Mouse (Mus musculus): ENCODE measurements around the gene Sat2. TPM values are rescaled to one million over a fixed set of nuclear protein-coding genes. Genes with fewer than 3 reads are reported as not detected.

Sat2 gene
- polyA plus RNA-seq, 1 experiment from 2014 or later, result 18.7 TPM

DNA sequence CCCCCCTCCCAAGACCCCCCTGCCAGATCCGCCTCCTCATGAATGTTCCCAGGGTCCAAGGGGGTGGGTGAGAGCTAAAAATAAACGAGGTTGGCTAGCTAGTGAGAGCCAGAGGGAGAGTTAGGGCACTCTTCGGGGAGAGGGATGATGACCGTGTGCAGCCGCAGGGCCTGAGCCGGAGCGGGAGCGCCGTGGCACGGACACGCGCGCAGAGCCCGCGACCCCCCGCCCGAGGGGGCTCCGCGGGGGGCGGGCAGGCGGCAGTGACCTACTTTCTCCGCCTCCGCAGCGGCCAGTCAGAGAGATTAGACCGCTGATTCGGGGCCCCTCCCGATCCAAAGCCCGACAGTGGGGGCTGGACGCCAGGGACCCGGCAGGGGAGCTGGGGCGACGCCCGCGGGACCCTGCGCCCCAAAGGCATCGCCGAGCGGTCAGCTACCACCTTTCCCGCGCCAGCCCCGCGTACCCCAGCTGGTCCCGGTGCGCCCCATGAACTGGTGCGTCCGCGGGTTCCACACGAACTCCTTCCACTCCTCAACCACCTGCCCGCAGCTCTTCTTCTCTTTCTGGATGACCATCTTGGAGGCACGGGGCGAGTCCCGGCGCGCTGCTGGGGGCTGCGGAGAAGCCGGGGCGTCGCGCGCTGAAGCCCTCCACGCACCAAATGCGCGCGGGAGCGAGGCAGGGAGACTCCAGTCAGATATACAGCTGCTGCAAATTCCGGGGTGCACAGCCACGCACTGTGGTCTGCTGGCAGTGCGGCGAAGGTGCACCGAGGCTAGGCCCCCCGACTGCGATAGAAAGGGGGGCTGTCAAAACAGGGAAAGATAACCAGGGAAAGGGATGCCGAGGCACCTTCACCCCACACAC lies 16.8 kb upstream of the Sat2 start:
- H3K4me1 ChIP-seq (ENCODE audit: control insufficient read depth, insufficient read depth, low read length), result peaks cover 20% of the 10 kb centered on the region
- peak overlapping the region; percentile 27; the same call in 1 of the 2 replicates for H3K27ac ChIP-seq (ENCODE audit: low read length)
- under 1% methylated on average over 65 of the region's 73 CpGs for whole genome bisulfite sequencing
- H3K4me2 ChIP-seq (replicated peaks; ENCODE audit: low read depth, low read length), result peak overlapping the region; percentile 100
- peak overlapping the region; percentile 48 for H3K9ac ChIP-seq (replicated peaks; ENCODE audit: low read depth, low read length)
- H3K9me3 ChIP-seq (ENCODE audit: control insufficient read depth, low read depth, low read length), result no peaks in the 10 kb centered on the region
- peak overlapping the region; percentile 62 for H3K4me3 ChIP-seq (ENCODE audit: low read depth, low read length)
- no peaks in the 10 kb centered on the region for H3K27me3 ChIP-seq (ENCODE audit: control insufficient read depth, insufficient read depth, low read length)
- ATAC-seq (ENCODE audit: insufficient number of reproducible peaks, insufficient read depth, low FRiP score, low read depth), result no peak
- no peaks in the 10 kb centered on the region for H3K36me3 ChIP-seq (ENCODE audit: control insufficient read depth, insufficient read depth, low read length)

GRCm38 (mm10) chr11:69605726-69606490 lies 15.9 kb upstream of the Sat2 start, which contains the start of gene Atp1b2:
Gene Atp1b2 (minus strand): TSS chr11:69605942.
- H3K9ac ChIP-seq (replicated peaks; ENCODE audit: low read depth, low read length), result peak within 1 kb of the TSS; percentile 48
- peak within 1 kb of the TSS; percentile 27; the same call in 1 of the 2 replicates for H3K27ac ChIP-seq (ENCODE audit: low read length)
- peaks cover 13% of the 10 kb centered on the region; the same call in 1 of the 2 replicates for H3K4me1 ChIP-seq (ENCODE audit: control insufficient read depth, insufficient read depth, low read length)
- H3K4me2 ChIP-seq (replicated peaks; ENCODE audit: low read depth, low read length), result peak within 1 kb of the TSS; percentile 100
- H3K4me3 ChIP-seq (ENCODE audit: low read depth, low read length), result peak within 1 kb of the TSS; percentile 62
- H3K27me3 ChIP-seq (ENCODE audit: control insufficient read depth, insufficient read depth, low read length), result no peaks in the 10 kb centered on the region
- no peaks in the 10 kb centered on the region for H3K9me3 ChIP-seq (ENCODE audit: control insufficient read depth, low read depth, low read length)
- H3K36me3 ChIP-seq (ENCODE audit: control insufficient read depth, insufficient read depth, low read length), result no peaks in the 10 kb centered on the region
- ATAC-seq (ENCODE audit: insufficient number of reproducible peaks, insufficient read depth, low FRiP score, low read depth), result peak; percentile 86
- WGBS, result 3% methylated on average over 32 of the region's 32 CpGs

DNA sequence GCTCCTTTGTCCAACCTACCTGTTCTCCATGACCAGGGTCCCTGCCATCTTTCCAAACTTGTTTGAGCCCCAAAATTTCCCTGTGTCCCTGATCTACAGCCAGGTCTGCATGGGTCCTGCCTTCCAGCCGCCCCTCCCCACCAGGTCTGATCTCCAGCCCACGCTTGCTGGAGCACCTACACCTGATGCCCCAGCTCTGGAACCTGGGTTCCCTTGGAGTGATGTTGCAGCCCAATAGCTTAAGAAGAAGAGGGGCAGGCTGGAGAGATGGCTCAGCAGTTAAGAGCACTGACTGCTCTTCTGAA lies 15.4 kb upstream of the Sat2 start:
- no peaks in the 10 kb centered on the region for H3K36me3 ChIP-seq (ENCODE audit: control insufficient read depth, insufficient read depth, low read length)
- ATAC-seq (ENCODE audit: insufficient number of reproducible peaks, insufficient read depth, low FRiP score, low read depth), result no peak
- 54% methylated on average over 2 of the region's 2 CpGs for WGBS
- H3K9ac ChIP-seq (replicated peaks; ENCODE audit: low read depth, low read length), result no peak overlapping the region
- no peaks in the 10 kb centered on the region for H3K27me3 ChIP-seq (ENCODE audit: control insufficient read depth, insufficient read depth, low read length)
- H3K9me3 ChIP-seq (ENCODE audit: control insufficient read depth, low read depth, low read length), result no peaks in the 10 kb centered on the region
- peak overlapping the region; percentile 100 for H3K4me2 ChIP-seq (replicated peaks; ENCODE audit: low read depth, low read length)
- peaks cover 13% of the 10 kb centered on the region; the same call in 1 of the 2 replicates for H3K4me1 ChIP-seq (ENCODE audit: control insufficient read depth, insufficient read depth, low read length)
- H3K27ac ChIP-seq (ENCODE audit: low read length), result no peak overlapping the region
- H3K4me3 ChIP-seq (ENCODE audit: low read depth, low read length), result peak overlapping the region; percentile 62; the same call in 1 of the 2 replicates

DNA sequence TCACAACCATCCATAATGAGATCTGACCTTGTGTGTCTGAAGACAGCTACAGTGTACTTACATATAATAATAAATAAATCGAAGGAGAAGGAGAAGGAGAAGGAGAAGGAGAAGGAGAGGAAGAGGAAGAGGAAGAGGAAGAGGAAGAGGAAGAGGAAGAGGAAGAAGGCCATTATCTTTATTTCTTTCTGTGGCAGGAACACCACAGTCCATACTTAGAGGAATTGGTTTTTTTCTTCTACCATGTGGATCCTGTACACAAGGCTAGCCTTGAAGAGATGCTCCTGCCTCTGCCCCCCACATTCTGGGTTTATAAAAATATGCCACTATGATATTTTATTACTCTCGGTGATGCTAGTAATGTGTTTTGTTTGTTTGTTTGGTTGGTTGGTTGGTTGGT lies 15.0 kb upstream of the Sat2 start:
- ATAC-seq (ENCODE audit: insufficient number of reproducible peaks, insufficient read depth, low FRiP score, low read depth), result no peak
- Histone ChIP-seq H3K4me3 (ENCODE audit: low read depth, low read length) (no peak overlapping the region), H3K9me3 (ENCODE audit: control insufficient read depth, low read depth, low read length) (no peaks in the 10 kb centered on the region), H3K27me3 (ENCODE audit: control insufficient read depth, insufficient read depth, low read length) (no peaks in the 10 kb centered on the region), H3K4me2 (replicated peaks; ENCODE audit: low read depth, low read length) (no peak overlapping the region), H3K9ac (replicated peaks; ENCODE audit: low read depth, low read length) (no peak overlapping the region), H3K27ac (ENCODE audit: low read length) (no peak overlapping the region), H3K36me3 (ENCODE audit: control insufficient read depth, insufficient read depth, low read length) (no peaks in the 10 kb centered on the region), H3K4me1 (ENCODE audit: control insufficient read depth, insufficient read depth, low read length) (peaks cover 9% of the 10 kb centered on the region; the same call in 1 of the 2 replicates)
- WGBS, result 83% methylated on average over 2 of the region's 2 CpGs

- H3K27ac ChIP-seq (ENCODE audit: low read length), result no peak overlapping the region
- no peak for ATAC-seq (ENCODE audit: insufficient number of reproducible peaks, insufficient read depth, low FRiP score, low read depth)
- WGBS, result 93% methylated on average over 3 of the region's 3 CpGs
- no peaks in the 10 kb centered on the region for H3K27me3 ChIP-seq (ENCODE audit: control insufficient read depth, insufficient read depth, low read length)
- H3K9ac ChIP-seq (replicated peaks; ENCODE audit: low read depth, low read length), result no peak overlapping the region
- H3K36me3 ChIP-seq (ENCODE audit: control insufficient read depth, insufficient read depth, low read length), result no peaks in the 10 kb centered on the region
- H3K9me3 ChIP-seq (ENCODE audit: control insufficient read depth, low read depth, low read length), result no peaks in the 10 kb centered on the region
- H3K4me1 ChIP-seq (ENCODE audit: control insufficient read depth, insufficient read depth, low read length), result 0 out of 2 replicates have a peak, but pooled peaks cover 5% of the 10 kb centered on the region
- H3K4me3 ChIP-seq (ENCODE audit: low read depth, low read length), result no peak overlapping the region
- no peak overlapping the region for H3K4me2 ChIP-seq (replicated peaks; ENCODE audit: low read depth, low read length)
Measured at GRCm38 (mm10) chr11:69608525-69608924, 13.3 kb upstream of the Sat2 start.

DNA sequence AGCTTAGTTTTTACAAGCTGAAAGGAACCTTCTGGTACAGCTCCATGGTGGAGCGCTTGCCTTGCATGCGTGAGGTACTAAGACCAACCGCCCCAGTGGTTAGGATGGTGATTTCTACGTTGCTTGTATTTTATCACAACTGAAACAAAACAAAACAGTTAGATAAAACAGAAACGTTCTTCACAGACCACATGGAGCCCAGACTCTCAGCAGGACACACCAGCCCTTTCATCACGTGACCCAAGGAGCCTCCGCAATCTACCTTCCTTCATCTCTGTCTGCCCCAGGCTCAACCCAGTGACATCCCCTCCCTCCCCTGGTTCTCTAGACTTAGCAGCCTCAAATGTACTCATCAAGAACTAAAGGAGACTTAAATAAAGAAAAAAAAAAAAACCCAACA lies 12.4 kb upstream of the Sat2 start:
- ATAC-seq (ENCODE audit: insufficient number of reproducible peaks, insufficient read depth, low FRiP score, low read depth), result no peak
- H3K27ac ChIP-seq (ENCODE audit: low read length), result no peak overlapping the region
- no peaks in the 10 kb centered on the region for H3K36me3 ChIP-seq (ENCODE audit: control insufficient read depth, insufficient read depth, low read length)
- 0 out of 2 replicates have a peak, but pooled peaks cover 3% of the 10 kb centered on the region for H3K4me1 ChIP-seq (ENCODE audit: control insufficient read depth, insufficient read depth, low read length)
- no peaks in the 10 kb centered on the region for H3K27me3 ChIP-seq (ENCODE audit: control insufficient read depth, insufficient read depth, low read length)
- 60% methylated on average over 7 of the region's 7 CpGs for WGBS
- no peak overlapping the region for H3K9ac ChIP-seq (replicated peaks; ENCODE audit: low read depth, low read length)
- no peak overlapping the region for H3K4me3 ChIP-seq (ENCODE audit: low read depth, low read length)
- no peak overlapping the region for H3K4me2 ChIP-seq (replicated peaks; ENCODE audit: low read depth, low read length)
- no peaks in the 10 kb centered on the region for H3K9me3 ChIP-seq (ENCODE audit: control insufficient read depth, low read depth, low read length)

GRCm38 (mm10) chr11:69610899-69611298 lies 10.9 kb upstream of the Sat2 start:
- H3K9me3 ChIP-seq (ENCODE audit: control insufficient read depth, low read depth, low read length), result no peaks in the 10 kb centered on the region
- no peaks in the 10 kb centered on the region for H3K4me1 ChIP-seq (ENCODE audit: control insufficient read depth, insufficient read depth, low read length)
- no peak overlapping the region for H3K27ac ChIP-seq (ENCODE audit: low read length)
- no peak overlapping the region for H3K9ac ChIP-seq (replicated peaks; ENCODE audit: low read depth, low read length)
- H3K27me3 ChIP-seq (ENCODE audit: control insufficient read depth, insufficient read depth, low read length), result no peaks in the 10 kb centered on the region
- no peak for ATAC-seq (ENCODE audit: insufficient number of reproducible peaks, insufficient read depth, low FRiP score, low read depth)
- no peaks in the 10 kb centered on the region for H3K36me3 ChIP-seq (ENCODE audit: control insufficient read depth, insufficient read depth, low read length)
- 50% methylated on average over 4 of the region's 4 CpGs for whole genome bisulfite sequencing
- no peak overlapping the region for H3K4me2 ChIP-seq (replicated peaks; ENCODE audit: low read depth, low read length)
- no peak overlapping the region for H3K4me3 ChIP-seq (ENCODE audit: low read depth, low read length)

DNA sequence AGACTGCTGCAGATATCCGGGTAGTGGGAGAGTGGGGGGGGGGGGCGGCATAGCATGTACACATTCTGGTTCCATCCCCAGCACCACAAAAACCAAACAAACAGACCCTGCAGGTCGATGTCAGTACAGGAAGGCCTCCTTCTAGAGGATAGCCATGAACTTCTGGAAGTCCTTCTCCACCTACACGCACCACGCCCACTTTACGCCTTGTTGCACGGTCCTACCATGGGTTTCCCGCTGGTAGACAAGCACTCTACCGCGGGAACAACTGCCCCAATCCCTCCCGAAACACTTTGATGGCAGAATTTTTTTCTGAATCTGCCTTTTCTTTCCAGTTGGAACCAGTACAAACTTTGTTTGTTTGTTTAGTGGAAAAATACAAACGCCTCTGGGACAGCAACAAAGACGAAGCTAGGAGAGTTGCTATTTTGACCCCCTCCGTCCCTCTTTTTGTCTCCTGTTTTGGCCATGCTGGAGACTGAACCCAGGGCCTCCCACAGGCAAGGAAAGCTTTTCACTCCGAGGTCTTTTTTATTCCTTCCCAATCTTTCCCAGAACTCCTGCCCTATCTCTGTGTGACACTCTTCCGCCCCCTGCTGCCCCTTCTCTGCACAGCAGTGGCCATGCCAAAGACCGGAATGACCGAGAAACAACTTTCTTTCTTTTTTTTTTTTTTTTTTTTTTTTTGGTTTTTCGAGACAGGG lies 8.1 kb upstream of the Sat2 start:
- no peaks in the 10 kb centered on the region for H3K27me3 ChIP-seq (ENCODE audit: control insufficient read depth, insufficient read depth, low read length)

More for the DNA sequence above, 8.1 kb upstream of the Sat2 start:
- Histone ChIP-seq H3K4me3 (ENCODE audit: low read depth, low read length) (no peak overlapping the region), H3K4me2 (replicated peaks; ENCODE audit: low read depth, low read length) (no peak overlapping the region; the same call in 1 of the 2 replicates), H3K9me3 (ENCODE audit: control insufficient read depth, low read depth, low read length) (no peaks in the 10 kb centered on the region), H3K27ac (ENCODE audit: low read length) (no peak overlapping the region), H3K9ac (replicated peaks; ENCODE audit: low read depth, low read length) (no peak overlapping the region), H3K4me1 (ENCODE audit: control insufficient read depth, insufficient read depth, low read length) (no peaks in the 10 kb centered on the region), H3K36me3 (ENCODE audit: control insufficient read depth, insufficient read depth, low read length) (no peaks in the 10 kb centered on the region)
- 12% methylated on average over 18 of the region's 19 CpGs for WGBS
- peak; percentile 67; the same call in 1 of the 2 replicates for ATAC-seq (ENCODE audit: insufficient number of reproducible peaks, insufficient read depth, low FRiP score, low read depth)
